Comparison of ENCODE assay signal across 8 mouse cellular contexts in the genomic region with DNA sequence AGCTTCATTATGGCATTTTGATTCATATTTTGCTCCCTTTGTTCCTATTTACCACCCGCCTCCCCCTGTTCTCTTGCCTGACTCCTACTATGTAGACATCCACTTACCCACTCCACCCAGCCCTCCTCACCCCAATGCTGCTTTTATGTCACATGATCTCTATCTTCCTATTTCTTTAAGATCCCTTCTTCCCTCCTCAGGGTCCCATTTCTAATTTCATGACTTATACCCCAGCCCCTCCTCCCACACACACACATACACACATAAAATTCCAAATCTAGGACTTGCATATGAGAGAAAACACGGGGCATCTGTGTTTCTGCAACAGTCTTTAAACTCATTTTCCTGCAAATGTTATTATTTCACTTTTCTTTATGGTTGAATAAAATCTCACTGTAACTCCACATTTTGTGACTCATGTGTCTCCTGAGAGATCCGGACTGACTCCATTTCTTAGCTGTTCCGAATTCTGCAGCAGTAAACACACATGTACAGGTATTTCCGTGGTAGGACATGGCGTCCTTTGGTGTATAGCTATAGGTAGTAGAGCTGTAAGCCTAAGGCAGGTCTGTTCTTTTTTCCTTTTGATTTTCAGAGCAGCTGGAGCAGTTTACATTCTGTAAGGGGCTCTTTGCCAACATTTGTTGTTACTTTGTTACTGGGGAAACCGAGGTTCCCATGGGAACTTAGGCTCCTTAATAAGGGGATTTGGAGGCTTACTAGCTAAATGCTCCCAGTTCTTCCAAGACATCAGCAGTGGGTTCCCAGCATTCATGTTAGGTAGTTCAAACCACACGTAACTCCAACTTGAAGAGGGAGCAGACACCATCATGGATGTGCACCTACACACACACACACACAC. TPM values are rescaled to one million over a fixed set of nuclear protein-coding genes. Genes with fewer than 3 reads are reported as not detected.
DNase-seq lines count a peak whose midpoint lies in the region; ATAC-seq lines count a peak whose summit lies in the region.

No protein-coding gene starts in this region.

- no peak overlapping the region; the same call in 1 of the 2 replicates for H3K27ac ChIP-seq in heart, embryonic 16.5 days (ENCODE audit: low read length)
- no peak overlapping the region for H3K27ac ChIP-seq in hindbrain, embryonic 12.5 days
- peak overlapping the region; percentile 46 for H3K27ac ChIP-seq in macrophage

- peaks cover 5% of the 10 kb centered on the region; the same call in 1 of the 2 replicates for H3K36me3 ChIP-seq in heart, embryonic 16.5 days (ENCODE audit: control insufficient read depth, insufficient read depth)
- H3K36me3 ChIP-seq in hindbrain, embryonic 12.5 days = peaks cover 6% of the 10 kb centered on the region
- no peaks in the 10 kb centered on the region for H3K36me3 ChIP-seq in macrophage (ENCODE audit: inconsistent target)

- H3K27me3 ChIP-seq in heart, embryonic 16.5 days (ENCODE audit: control insufficient read depth, insufficient read depth, low read length) = no peaks in the 10 kb centered on the region
- H3K27me3 ChIP-seq in hindbrain, embryonic 12.5 days = 0 out of 2 replicates have a peak, but pooled peaks cover 3% of the 10 kb centered on the region

- H3K4me2 ChIP-seq in heart, embryonic 16.5 days (ENCODE audit: low read depth, low read length) = peak overlapping the region; percentile 81
- peak overlapping the region; percentile 85 for H3K4me2 ChIP-seq in hindbrain, embryonic 12.5 days (replicated peaks)

- peaks cover 11% of the 10 kb centered on the region for H3K4me1 ChIP-seq in heart, embryonic 16.5 days (ENCODE audit: control insufficient read depth, insufficient read depth, low read length)
- peaks cover 14% of the 10 kb centered on the region for H3K4me1 ChIP-seq in hindbrain, embryonic 12.5 days

- no peak for DNase-seq in heart, adult 8-10 months (ENCODE audit: low spot score)
- DNase-seq in NIH3T3 (ENCODE audit: low read depth) = peak; percentile 73
- no peak for DNase-seq in urinary bladder, adult 18-20 months (ENCODE audit: low spot score in 2 of 2)
- no peak for DNase-seq in adrenal gland, adult 2 months
- DNase-seq in cerebellum, postnatal 25 days = no peak

- H3K79me2 ChIP-seq in macrophage (ENCODE audit: inconsistent target) = no peaks in the 10 kb centered on the region; the same call in 1 of the 2 replicates

- 83% methylated on average over 8 of the region's 8 CpGs for WGBS in heart, embryonic 16.5 days
- WGBS in hindbrain, embryonic 12.5 days = 85% methylated on average over 8 of the region's 8 CpGs
- 87% methylated on average over 7 of the region's 8 CpGs for WGBS in macrophage (ENCODE audit: missing documents)

- peak overlapping the region; percentile 96 for H3K4me3 ChIP-seq in heart, embryonic 16.5 days (ENCODE audit: low read length)
- H3K4me3 ChIP-seq in hindbrain, embryonic 12.5 days = peak overlapping the region; percentile 80
- H3K4me3 ChIP-seq in macrophage (ENCODE audit: inconsistent target) = peak overlapping the region; percentile 60

- no peaks in the 10 kb centered on the region for H3K9me3 ChIP-seq in heart, embryonic 16.5 days (replicated peaks; ENCODE audit: control insufficient read depth, low read length)
- H3K9me3 ChIP-seq in hindbrain, embryonic 12.5 days (replicated peaks) = no peaks in the 10 kb centered on the region

- peak overlapping the region; percentile 95 for H3K9ac ChIP-seq in heart, embryonic 16.5 days (ENCODE audit: low read length)
- H3K9ac ChIP-seq in hindbrain, embryonic 12.5 days = peak overlapping the region; percentile 89; the same call in 1 of the 2 replicates

- ATAC-seq in heart, embryonic 16.5 days (replicated peaks; ENCODE audit: extremely low read depth, insufficient read depth, low FRiP score) = no peak
- no peak for ATAC-seq in hindbrain, embryonic 12.5 days (ENCODE audit: low FRiP score)

RNA-seq across cellular contexts. Expression of a gene that starts 0.7 kb away (rescaled TPM):
- polyA plus RNA-seq in heart, embryonic 16.5 days (2015; fragmentation: Nextera tagmentation; extraction: Ambion mirVana) = 14.2 and 15.9 TPM in 2 replicates
- 1 to 10 TPM; 5.8 to 6.9 (median 6.5) TPM for total RNA-seq in heart, adult 8-10 months (2022)
- polyA plus RNA-seq in hindbrain, embryonic 12.5 days (2016; fragmentation: Nextera tagmentation; extraction: Ambion mirVana) = 21.7 and 27.4 TPM in 2 replicates
- 10 to 100 TPM; 11.7 to 82.3 (median 46.5) TPM for total RNA-seq in macrophage (2018; cell fraction: chromatin; rRNA removed)
- total RNA-seq in macrophage (2018; cell fraction: cytosol; rRNA removed) = 10 to 100 TPM; 10.7 to 20.7 (median 15.4) TPM
- 10 to 100 TPM; 12.0 to 73.4 (median 31.1) TPM for total RNA-seq in macrophage (2018; cell fraction: nucleus; rRNA removed)
- polyA plus RNA-seq in macrophage (2018) = 16.5 to 20.1 TPM (median 18.5 TPM) in 3 replicates
- 10 to 100 TPM; 28.6 to 33.0 TPM for total RNA-seq in adrenal gland, adult 2 months (2021)
- 62.7 and 66.8 TPM in 2 replicates for polyA plus RNA-seq in adrenal gland, adult 2 months (2012; rRNA removed)

RNA-seq across cellular contexts. Expression of a gene that starts 33.3 kb away (rescaled TPM):
- polyA plus RNA-seq in heart, embryonic 16.5 days (2015; fragmentation: Nextera tagmentation; extraction: Ambion mirVana) = 0.11 TPM in 1 of 2 replicates, not detected in the other
- not detected for total RNA-seq in heart, adult 8-10 months (2022)
- polyA plus RNA-seq in hindbrain, embryonic 12.5 days (2016; fragmentation: Nextera tagmentation; extraction: Ambion mirVana) = not detected in 2 replicates
- total RNA-seq in macrophage (2018; cell fraction: chromatin; rRNA removed) = not detected
- not detected for total RNA-seq in macrophage (2018; cell fraction: cytosol; rRNA removed)
- total RNA-seq in macrophage (2018; cell fraction: nucleus; rRNA removed) = not detected
- polyA plus RNA-seq in macrophage (2018) = 0.52 TPM in 1 of 3 replicates, not detected in the others
- total RNA-seq in adrenal gland, adult 2 months (2021) = under 1 TPM in 1 of 2 experiments, not detected in 1; 0.17 TPM
- polyA plus RNA-seq in adrenal gland, adult 2 months (2012; rRNA removed) = not detected in 2 replicates

RNA-seq across cellular contexts. Expression of a gene that starts 52.1 kb away (rescaled TPM):
- polyA plus RNA-seq in heart, embryonic 16.5 days (2015; fragmentation: Nextera tagmentation; extraction: Ambion mirVana) = 161 and 168 TPM in 2 replicates
- total RNA-seq in heart, adult 8-10 months (2022) = 10 to 100 TPM; 13.5 to 15.7 (median 14.6) TPM
- 50.9 and 63.1 TPM in 2 replicates for polyA plus RNA-seq in hindbrain, embryonic 12.5 days (2016; fragmentation: Nextera tagmentation; extraction: Ambion mirVana)
- total RNA-seq in macrophage (2018; cell fraction: chromatin; rRNA removed) = 10 to 100 TPM in 1 of 26 experiments, 1 to 10 TPM in 25; 1.5 to 11.5 (median 3.1) TPM
- under 1 TPM in 23 of 26 experiments, not detected in 3; 0.10 to 0.45 (median 0.21) TPM for total RNA-seq in macrophage (2018; cell fraction: cytosol; rRNA removed)
- total RNA-seq in macrophage (2018; cell fraction: nucleus; rRNA removed) = 1 to 10 TPM in 22 of 26 experiments, under 1 TPM in 4; 0.63 to 5.9 (median 1.9) TPM
- polyA plus RNA-seq in macrophage (2018) = 0.26 to 0.36 TPM (median 0.30 TPM) in 3 replicates
- total RNA-seq in adrenal gland, adult 2 months (2021) = 10 to 100 TPM; 24.0 to 30.2 TPM
- 35.1 and 35.8 TPM in 2 replicates for polyA plus RNA-seq in adrenal gland, adult 2 months (2012; rRNA removed)

Comparison
In these comparisons a context has a peak if more than half of its experiments do, and no peak if none do; other contexts are left out.
1. RNA of a gene that starts 52.1 kb away (polyA plus RNA-seq): 161 to 168 TPM in heart, embryonic 16.5 days, 50.9 to 63.1 TPM in hindbrain, embryonic 12.5 days and 35.1 to 35.8 TPM in adrenal gland, adult 2 months; 0.26 to 0.36 TPM in macrophage; every median in the first group is over 10 times any median in the second.
2. Peak in every context shown above with its lines, with median percentiles within 50 percentile points of each other: H3K4me3 ChIP-seq.